Mouse (Mus musculus): ENCODE data around the gene Coro2b. TPM values are rescaled to one million over a fixed set of nuclear protein-coding genes. Genes with fewer than 3 reads are reported as not detected.

The Coro2b gene
- polyA plus RNA-seq, 1 experiment from 2014 or later = 9.8 TPM

DNA sequence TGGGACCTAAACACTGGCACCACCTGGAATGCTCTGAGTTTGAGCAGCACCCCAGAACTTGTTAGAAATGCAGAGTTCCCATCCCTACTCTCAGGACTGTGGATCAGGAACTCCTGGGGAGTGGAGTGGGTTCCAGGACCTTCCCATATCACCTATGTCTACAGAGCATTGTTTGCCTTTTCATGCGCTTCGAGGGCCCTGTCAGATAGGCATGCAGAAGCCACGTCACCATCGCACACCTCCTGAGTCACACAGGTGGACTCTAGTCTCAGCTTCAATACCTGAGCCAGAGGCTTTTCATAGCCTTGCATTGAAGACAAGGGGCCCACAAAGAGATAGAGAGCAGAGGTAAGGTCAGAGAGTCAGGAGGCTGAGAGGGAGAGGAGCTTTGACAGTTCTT lies 7.0 kb upstream of the Coro2b start:
- no peaks in the 10 kb centered on the region for H3K27me3 ChIP-seq (ENCODE audit: control insufficient read depth, insufficient read depth, low read length)
- H3K4me3 ChIP-seq (replicated peaks; ENCODE audit: low read length) = no peak overlapping the region
- H3K27ac ChIP-seq (ENCODE audit: low read length) = no peak overlapping the region
- H3K9me3 ChIP-seq (replicated peaks; ENCODE audit: control insufficient read depth, low read length) = no peaks in the 10 kb centered on the region
- 74% methylated on average over 4 of the region's 4 CpGs for WGBS
- H3K36me3 ChIP-seq (ENCODE audit: control insufficient read depth, insufficient read depth, low read length) = no peaks in the 10 kb centered on the region
- no peak overlapping the region for H3K4me2 ChIP-seq (ENCODE audit: low read depth, low read length)
- no peaks in the 10 kb centered on the region for H3K4me1 ChIP-seq (ENCODE audit: control insufficient read depth, insufficient read depth, low read length)
- peak; percentile 57; the same call in 1 of the 2 replicates for ATAC-seq (ENCODE audit: insufficient read depth, low FRiP score)
- no peak overlapping the region for H3K9ac ChIP-seq (ENCODE audit: low read length)

DNA sequence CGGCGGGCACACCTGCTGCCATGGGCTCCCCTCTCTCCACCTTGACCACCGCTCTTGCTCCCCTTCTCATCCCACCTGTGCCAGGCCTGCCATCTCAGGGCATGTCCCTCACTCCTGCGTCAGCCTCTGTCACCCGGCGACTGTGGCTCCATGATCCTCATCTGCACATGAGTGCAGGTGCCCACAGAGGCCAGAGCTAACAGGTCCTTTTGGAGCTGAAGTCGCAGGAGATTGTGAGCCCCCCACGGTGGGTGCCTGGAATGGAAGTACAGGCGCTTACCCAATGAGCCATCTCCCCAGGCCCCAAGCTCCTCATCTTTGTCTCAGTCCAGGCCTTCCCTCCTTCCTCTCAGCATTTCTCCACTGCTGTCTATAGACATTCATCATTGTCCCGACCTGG lies 4.8 kb upstream of the Coro2b start:
- Histone ChIP-seq H3K9ac (ENCODE audit: low read length) (no peak overlapping the region), H3K9me3 (replicated peaks; ENCODE audit: control insufficient read depth, low read length) (no peaks in the 10 kb centered on the region), H3K4me3 (replicated peaks; ENCODE audit: low read length) (no peak overlapping the region), H3K4me2 (ENCODE audit: low read depth, low read length) (no peak overlapping the region), H3K27ac (ENCODE audit: low read length) (no peak overlapping the region), H3K36me3 (ENCODE audit: control insufficient read depth, insufficient read depth, low read length) (no peaks in the 10 kb centered on the region), H3K27me3 (ENCODE audit: control insufficient read depth, insufficient read depth, low read length) (no peaks in the 10 kb centered on the region), H3K4me1 (ENCODE audit: control insufficient read depth, insufficient read depth, low read length) (peaks cover 5% of the 10 kb centered on the region; the same call in 1 of the 2 replicates)
- 65% methylated on average over 10 of the region's 10 CpGs for WGBS
- no peak for ATAC-seq (ENCODE audit: insufficient read depth, low FRiP score)

DNA sequence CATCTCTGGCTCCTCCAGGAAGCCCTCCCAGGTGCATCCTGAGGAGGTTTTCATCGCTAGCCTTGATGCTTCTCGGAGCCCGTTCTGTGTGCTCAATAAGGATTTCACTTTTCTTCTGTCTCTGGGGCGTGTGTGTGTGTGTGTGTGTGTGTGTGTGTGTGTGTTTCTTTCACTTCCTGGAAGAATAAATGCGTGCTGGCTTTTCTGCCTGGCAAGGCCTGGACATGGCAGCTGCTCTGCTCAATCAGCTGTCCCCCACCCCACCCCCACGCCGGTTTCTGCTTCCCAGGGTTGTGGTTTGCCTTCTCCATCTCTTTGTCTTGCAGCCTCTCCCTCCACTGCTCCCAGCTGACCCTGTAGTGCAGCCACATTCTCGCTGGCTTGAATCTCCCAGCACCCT lies 4.3 kb upstream of the Coro2b start:
- Histone ChIP-seq H3K9ac (ENCODE audit: low read length) (no peak overlapping the region), H3K4me2 (ENCODE audit: low read depth, low read length) (no peak overlapping the region), H3K4me1 (ENCODE audit: control insufficient read depth, insufficient read depth, low read length) (peaks cover 5% of the 10 kb centered on the region; the same call in 1 of the 2 replicates), H3K27me3 (ENCODE audit: control insufficient read depth, insufficient read depth, low read length) (no peaks in the 10 kb centered on the region), H3K36me3 (ENCODE audit: control insufficient read depth, insufficient read depth, low read length) (no peaks in the 10 kb centered on the region), H3K4me3 (replicated peaks; ENCODE audit: low read length) (no peak overlapping the region), H3K9me3 (replicated peaks; ENCODE audit: control insufficient read depth, low read length) (no peaks in the 10 kb centered on the region), H3K27ac (ENCODE audit: low read length) (peak overlapping the region; percentile 57)
- ATAC-seq (ENCODE audit: insufficient read depth, low FRiP score) = no peak
- WGBS = 43% methylated on average over 8 of the region's 8 CpGs

GRCm38 (mm10) chr9:62540736-62541135 lies 3.9 kb upstream of the Coro2b start:
- peak overlapping the region; percentile 57 for H3K27ac ChIP-seq (ENCODE audit: low read length)
- H3K4me3 ChIP-seq (replicated peaks; ENCODE audit: low read length) = no peak overlapping the region
- H3K9me3 ChIP-seq (replicated peaks; ENCODE audit: control insufficient read depth, low read length) = no peaks in the 10 kb centered on the region
- no peak overlapping the region for H3K9ac ChIP-seq (ENCODE audit: low read length)
- H3K4me1 ChIP-seq (ENCODE audit: control insufficient read depth, insufficient read depth, low read length) = peaks cover 5% of the 10 kb centered on the region; the same call in 1 of the 2 replicates
- H3K27me3 ChIP-seq (ENCODE audit: control insufficient read depth, insufficient read depth, low read length) = no peaks in the 10 kb centered on the region
- no peaks in the 10 kb centered on the region for H3K36me3 ChIP-seq (ENCODE audit: control insufficient read depth, insufficient read depth, low read length)
- WGBS = 47% methylated on average over 10 of the region's 10 CpGs
- ATAC-seq (ENCODE audit: insufficient read depth, low FRiP score) = no peak
- H3K4me2 ChIP-seq (ENCODE audit: low read depth, low read length) = no peak overlapping the region

DNA sequence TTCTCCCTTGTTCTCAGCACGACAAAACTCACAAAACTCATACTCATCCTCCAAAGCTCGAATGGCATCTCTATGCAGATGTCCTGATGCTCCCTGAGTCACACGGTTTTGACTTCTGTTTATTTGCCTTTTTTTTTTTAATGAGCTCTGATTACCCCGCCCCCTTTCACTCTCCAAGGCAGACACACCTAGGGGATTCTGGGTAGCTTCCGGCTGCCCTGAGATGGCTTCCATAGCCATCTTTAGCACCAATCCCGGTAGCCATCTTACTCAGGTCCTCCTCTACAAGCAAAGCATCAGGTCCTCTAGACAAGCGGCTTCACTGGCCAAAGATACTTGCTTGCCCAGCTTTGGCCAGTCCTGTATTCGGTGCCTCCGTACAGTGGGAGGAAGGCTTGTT lies 3.3 kb upstream of the Coro2b start:
- WGBS = 81% methylated on average over 9 of the region's 9 CpGs
- no peak overlapping the region for H3K9ac ChIP-seq (ENCODE audit: low read length)
- no peak for ATAC-seq (ENCODE audit: insufficient read depth, low FRiP score)
- no peak overlapping the region for H3K4me2 ChIP-seq (ENCODE audit: low read depth, low read length)
- H3K36me3 ChIP-seq (ENCODE audit: control insufficient read depth, insufficient read depth, low read length) = no peaks in the 10 kb centered on the region
- H3K27ac ChIP-seq (ENCODE audit: low read length) = 0 out of 2 replicates have a peak overlapping the region, but pooled peaks have one; percentile 19
- no peaks in the 10 kb centered on the region for H3K27me3 ChIP-seq (ENCODE audit: control insufficient read depth, insufficient read depth, low read length)
- peaks cover 5% of the 10 kb centered on the region; the same call in 1 of the 2 replicates for H3K4me1 ChIP-seq (ENCODE audit: control insufficient read depth, insufficient read depth, low read length)
- H3K9me3 ChIP-seq (replicated peaks; ENCODE audit: control insufficient read depth, low read length) = no peaks in the 10 kb centered on the region
- no peak overlapping the region for H3K4me3 ChIP-seq (replicated peaks; ENCODE audit: low read length)

GRCm38 (mm10) chr9:62539251-62539711 lies 2.4 kb upstream of the Coro2b start:
- ATAC-seq (ENCODE audit: insufficient read depth, low FRiP score) = no peak
- Histone ChIP-seq H3K9me3 (replicated peaks; ENCODE audit: control insufficient read depth, low read length) (no peaks in the 10 kb centered on the region), H3K9ac (ENCODE audit: low read length) (no peak overlapping the region), H3K4me1 (ENCODE audit: control insufficient read depth, insufficient read depth, low read length) (peaks cover 5% of the 10 kb centered on the region; the same call in 1 of the 2 replicates), H3K36me3 (ENCODE audit: control insufficient read depth, insufficient read depth, low read length) (no peaks in the 10 kb centered on the region), H3K4me3 (replicated peaks; ENCODE audit: low read length) (no peak overlapping the region), H3K4me2 (ENCODE audit: low read depth, low read length) (no peak overlapping the region), H3K27me3 (ENCODE audit: control insufficient read depth, insufficient read depth, low read length) (no peaks in the 10 kb centered on the region), H3K27ac (ENCODE audit: low read length) (no peak overlapping the region)
- 84% methylated on average over 9 of the region's 9 CpGs for WGBS

- ATAC-seq (ENCODE audit: insufficient read depth, low FRiP score) = no peak
- no peaks in the 10 kb centered on the region for H3K27me3 ChIP-seq (ENCODE audit: control insufficient read depth, insufficient read depth, low read length)
- H3K4me1 ChIP-seq (ENCODE audit: control insufficient read depth, insufficient read depth, low read length) = peaks cover 10% of the 10 kb centered on the region; the same call in 1 of the 2 replicates
- no peaks in the 10 kb centered on the region for H3K9me3 ChIP-seq (replicated peaks; ENCODE audit: control insufficient read depth, low read length)
- no peak overlapping the region for H3K4me3 ChIP-seq (replicated peaks; ENCODE audit: low read length)
- no peak overlapping the region for H3K4me2 ChIP-seq (ENCODE audit: low read depth, low read length)
- no peaks in the 10 kb centered on the region for H3K36me3 ChIP-seq (ENCODE audit: control insufficient read depth, insufficient read depth, low read length)
- no peak overlapping the region for H3K27ac ChIP-seq (ENCODE audit: low read length)
- H3K9ac ChIP-seq (ENCODE audit: low read length) = no peak overlapping the region
- WGBS = 63% methylated on average over 6 of the region's 6 CpGs
Observed at GRCm38 (mm10) chr9:62537941-62538340, 1.1 kb upstream of the Coro2b start.

GRCm38 (mm10) chr9:62536119-62536654 lies 657 bp downstream of the Coro2b start:
- no peaks in the 10 kb centered on the region for H3K9me3 ChIP-seq (replicated peaks; ENCODE audit: control insufficient read depth, low read length)
- peak overlapping the region; percentile 26 for H3K27ac ChIP-seq (ENCODE audit: low read length)
- H3K4me1 ChIP-seq (ENCODE audit: control insufficient read depth, insufficient read depth, low read length) = peaks cover 21% of the 10 kb centered on the region
- H3K27me3 ChIP-seq (ENCODE audit: control insufficient read depth, insufficient read depth, low read length) = no peaks in the 10 kb centered on the region
- H3K9ac ChIP-seq (ENCODE audit: low read length) = peak overlapping the region; percentile 75
- ATAC-seq (ENCODE audit: insufficient read depth, low FRiP score) = peak; percentile 16; the same call in 1 of the 2 replicates
- H3K4me2 ChIP-seq (ENCODE audit: low read depth, low read length) = peak overlapping the region; percentile 93
- H3K4me3 ChIP-seq (replicated peaks; ENCODE audit: low read length) = peak overlapping the region; percentile 64
- 5% methylated on average over 29 of the region's 29 CpGs for WGBS
- no peaks in the 10 kb centered on the region for H3K36me3 ChIP-seq (ENCODE audit: control insufficient read depth, insufficient read depth, low read length)

DNA sequence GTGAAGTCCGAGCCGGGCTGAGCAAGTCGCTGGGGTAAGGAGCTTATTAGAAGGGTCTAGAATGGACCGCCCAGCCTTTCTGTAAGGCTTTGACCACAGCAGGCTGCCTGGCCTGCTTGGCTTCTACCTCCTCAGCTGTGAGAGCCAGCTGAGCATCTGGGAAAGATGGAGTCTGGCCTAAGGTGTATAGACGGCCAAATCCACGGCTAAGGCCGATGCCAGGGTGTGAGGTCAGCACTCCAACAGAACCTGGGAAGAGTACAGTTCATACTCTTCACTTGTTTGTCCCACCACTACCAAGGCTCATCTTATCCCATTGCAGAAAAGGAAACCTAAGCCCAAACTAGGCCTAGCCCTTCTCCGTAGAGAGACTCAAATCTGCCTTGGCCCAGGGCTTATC lies 1.3 kb downstream of the Coro2b start:
- Histone ChIP-seq H3K9ac (ENCODE audit: low read length) (peak overlapping the region; percentile 75; the same call in 1 of the 2 replicates), H3K36me3 (ENCODE audit: control insufficient read depth, insufficient read depth, low read length) (no peaks in the 10 kb centered on the region), H3K27me3 (ENCODE audit: control insufficient read depth, insufficient read depth, low read length) (no peaks in the 10 kb centered on the region), H3K27ac (ENCODE audit: low read length) (no peak overlapping the region), H3K4me1 (ENCODE audit: control insufficient read depth, insufficient read depth, low read length) (peaks cover 23% of the 10 kb centered on the region), H3K4me2 (ENCODE audit: low read depth, low read length) (peak overlapping the region; percentile 93), H3K4me3 (replicated peaks; ENCODE audit: low read length) (peak overlapping the region; percentile 64), H3K9me3 (replicated peaks; ENCODE audit: control insufficient read depth, low read length) (no peaks in the 10 kb centered on the region)
- WGBS = 79% methylated on average over 8 of the region's 8 CpGs
- ATAC-seq (ENCODE audit: insufficient read depth, low FRiP score) = no peak

Data from stomach, embryonic 16.5 days (tissue).